Mouse (Mus musculus) embryonic facial prominence, embryonic 13.5 days (tissue): Measurements from ENCODE around the gene Lhfpl2. TPM values are rescaled to one million over a fixed set of nuclear protein-coding genes. Genes with fewer than 3 reads are reported as not detected.
A peak's percentile ranks its signal among the peaks of the same experiment; 100 is the strongest.

Experiments used
- ATAC-seq: fragments of 200-750 bp; cut with Nextera tagmentation; 2 replicates; pipeline ENCODE4 v1.8.0; 2017; ENCODE audit warnings: low read depth; ENCODE audit not compliant: insufficient number of reproducible peaks, insufficient read depth, low FRiP score, low TSS enrichment
- H3K27ac ChIP-seq: fragments of 300-500 bp; sonication (generic); 2 replicates; pipeline ENCODE4 v1.5.1; 2015; ENCODE audit warnings: moderate library complexity, mild to moderate bottlenecking, inconsistent platforms
- H3K27me3 ChIP-seq: fragments of 300-500 bp; sonication (generic); 2 replicates; pipeline ENCODE4 v1.6.1; 2015; ENCODE audit warnings: mild to moderate bottlenecking, inconsistent platforms
- H3K36me3 ChIP-seq: fragments of 300-500 bp; sonication (generic); 2 replicates; pipeline ENCODE4 v1.6.1; 2015; ENCODE audit warnings: mild to moderate bottlenecking, inconsistent platforms
- H3K4me1 ChIP-seq: fragments of 300-500 bp; sonication (generic); 2 replicates; pipeline ENCODE4 v1.6.1; 2015; ENCODE audit warnings: inconsistent platforms
- H3K4me2 ChIP-seq: fragments of 300-500 bp; sonication (generic); 2 replicates; pipeline ENCODE4 v1.6.1; 2015; ENCODE audit warnings: moderate library complexity, mild to moderate bottlenecking, inconsistent platforms
- H3K4me3 ChIP-seq: fragments of 300-500 bp; sonication (generic); 2 replicates; pipeline ENCODE4 v1.5.1; 2015; ENCODE audit warnings: mild to moderate bottlenecking, inconsistent platforms
- H3K9ac ChIP-seq: fragments of 300-500 bp; sonication (generic); 2 replicates; pipeline ENCODE4 v1.6.1; 2015; ENCODE audit warnings: mild to moderate bottlenecking, inconsistent platforms
- H3K9me3 ChIP-seq: fragments of 300-500 bp; sonication (generic); 2 replicates; pipeline ENCODE4 v1.6.1; 2016; ENCODE audit warnings: inconsistent platforms
- WGBS: fragments of 180-500 bp; shearing (Covaris S2); methylation state at CpG from one replicate; pipeline ENCODE4 v1.1.7; 2015; ENCODE audit warnings: mixed read lengths; 5-methylcytosine and 5-hydroxymethylcytosine counted together
- polyA plus RNA-seq: library from polyadenylated mRNA; unstranded; fragments of >200 nt; fragmentation: Nextera tagmentation; extraction: Ambion mirVana; gene quantifications from 2 replicates; pipeline ENCODE4 v1.2.1, GENCODE M21; 2015

Gene Lhfpl2
- polyA plus RNA-seq, 1 experiment from 2014 or later: 59.2 TPM

DNA sequence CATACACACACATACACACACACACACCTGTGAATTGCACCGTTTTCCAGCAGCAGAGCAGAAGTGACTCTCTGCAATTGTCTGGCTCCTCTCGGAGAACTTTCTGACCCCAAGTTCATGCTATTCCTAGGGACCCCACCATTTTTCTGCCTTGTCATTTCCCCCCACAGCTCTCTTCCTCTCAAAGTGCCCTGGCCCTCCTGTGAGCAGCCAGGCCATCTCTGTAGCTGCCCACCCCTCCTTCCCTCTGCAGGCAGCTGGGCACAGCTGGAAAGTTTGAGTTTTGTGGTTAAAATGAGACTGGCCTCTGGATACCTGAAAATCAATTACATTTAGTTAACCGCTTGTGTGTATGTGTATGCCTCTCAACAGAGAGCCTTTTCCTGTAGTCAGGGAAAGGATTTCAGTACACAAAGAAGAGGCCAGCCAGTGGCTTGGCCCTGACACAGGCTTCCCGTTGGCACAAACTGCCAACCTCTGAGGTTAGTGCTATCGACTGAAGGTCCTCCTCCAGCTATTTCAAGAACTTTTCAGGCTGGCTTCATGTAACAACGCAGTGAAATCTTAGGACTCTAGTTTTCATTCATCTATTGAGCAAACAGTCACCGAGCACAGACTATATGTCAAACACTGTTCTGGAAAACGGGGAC is 125.9 kb downstream of the Lhfpl2 start:
- no peaks in the 10 kb centered on the region for H3K27me3 ChIP-seq
- H3K4me3 ChIP-seq: no peak overlapping the region
- peaks cover 71% of the 10 kb centered on the region for H3K4me1 ChIP-seq
- H3K9me3 ChIP-seq: no peaks in the 10 kb centered on the region
- H3K4me2 ChIP-seq: no peak overlapping the region
- H3K9ac ChIP-seq: no peak overlapping the region
- no peak overlapping the region for H3K27ac ChIP-seq
- H3K36me3 ChIP-seq: 0 out of 2 replicates have a peak, but pooled peaks cover 3% of the 10 kb centered on the region
- 75% methylated on average over 8 of the region's 8 CpGs for WGBS
- ATAC-seq: no peak

DNA sequence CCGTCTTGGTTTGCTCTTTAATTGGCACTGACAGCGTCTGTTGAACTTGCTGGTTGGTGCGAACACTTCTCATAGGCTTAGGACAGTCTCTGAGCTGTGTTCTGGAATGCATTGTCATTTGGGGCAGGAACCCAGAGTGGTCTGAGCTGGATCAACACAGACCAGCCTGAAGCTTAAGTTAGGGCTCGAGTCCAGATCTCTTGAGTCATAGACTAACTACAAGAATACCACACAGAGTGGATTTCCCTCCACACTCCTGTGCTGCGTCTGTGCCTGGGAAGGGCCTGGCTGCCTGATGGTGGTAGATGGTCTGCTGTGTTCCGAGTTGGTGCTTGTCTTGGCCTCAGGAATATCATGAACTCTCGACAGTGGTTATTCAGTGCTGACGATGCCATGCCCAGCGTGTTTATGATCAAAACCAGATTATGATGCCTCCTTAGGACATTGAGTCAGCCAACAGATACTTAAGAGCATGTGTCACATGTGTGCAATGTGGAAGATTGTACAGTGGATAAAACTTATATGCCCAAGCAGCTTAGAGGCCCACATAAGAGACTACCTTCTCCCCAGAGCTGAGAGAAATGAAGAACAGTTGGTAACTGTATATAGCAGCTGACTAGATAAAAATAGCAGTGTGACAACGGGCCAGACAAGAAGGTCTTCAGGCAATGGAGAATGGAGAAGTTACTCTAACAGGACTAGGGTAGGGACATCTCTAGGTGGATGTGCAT is 127.3 kb downstream of the Lhfpl2 start:
- H3K4me1 ChIP-seq: peaks cover 63% of the 10 kb centered on the region
- H3K4me3 ChIP-seq: no peak overlapping the region
- WGBS: 69% methylated on average over 10 of the region's 10 CpGs
- H3K36me3 ChIP-seq: no peaks in the 10 kb centered on the region
- no peak overlapping the region for H3K4me2 ChIP-seq
- no peaks in the 10 kb centered on the region for H3K27me3 ChIP-seq
- no peak for ATAC-seq
- no peak overlapping the region for H3K9ac ChIP-seq
- H3K9me3 ChIP-seq: no peaks in the 10 kb centered on the region
- no peak overlapping the region; the same call in 1 of the 2 replicates for H3K27ac ChIP-seq

DNA sequence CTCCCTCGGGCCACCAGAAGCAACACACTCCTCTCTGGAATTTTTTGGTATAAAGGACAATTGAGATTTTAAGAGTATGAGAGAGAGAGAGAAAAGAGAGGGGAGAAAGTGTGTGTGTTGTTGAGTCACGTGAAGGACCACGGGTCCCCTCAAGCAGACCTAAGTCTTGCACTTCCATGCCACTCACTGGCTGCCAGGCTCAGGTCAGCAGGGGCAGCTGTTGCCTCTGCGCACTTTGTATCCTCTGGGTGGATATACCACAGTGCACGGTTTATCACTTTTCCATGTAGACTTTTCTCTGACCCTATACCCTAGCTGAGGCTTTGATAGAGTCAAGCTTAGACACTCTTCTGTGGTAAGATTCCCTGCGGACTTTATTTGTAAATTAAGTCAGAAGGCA is 128.0 kb downstream of the Lhfpl2 start:
- H3K4me2 ChIP-seq: no peak overlapping the region
- H3K27me3 ChIP-seq: no peaks in the 10 kb centered on the region
- H3K9me3 ChIP-seq: no peaks in the 10 kb centered on the region
- WGBS: 89% methylated on average over 5 of the region's 6 CpGs
- 0 out of 2 replicates have a peak overlapping the region, but pooled peaks have one; percentile 11 for H3K27ac ChIP-seq
- no peaks in the 10 kb centered on the region for H3K36me3 ChIP-seq
- peaks cover 60% of the 10 kb centered on the region for H3K4me1 ChIP-seq
- H3K4me3 ChIP-seq: no peak overlapping the region
- no peak overlapping the region for H3K9ac ChIP-seq
- ATAC-seq: no peak

DNA sequence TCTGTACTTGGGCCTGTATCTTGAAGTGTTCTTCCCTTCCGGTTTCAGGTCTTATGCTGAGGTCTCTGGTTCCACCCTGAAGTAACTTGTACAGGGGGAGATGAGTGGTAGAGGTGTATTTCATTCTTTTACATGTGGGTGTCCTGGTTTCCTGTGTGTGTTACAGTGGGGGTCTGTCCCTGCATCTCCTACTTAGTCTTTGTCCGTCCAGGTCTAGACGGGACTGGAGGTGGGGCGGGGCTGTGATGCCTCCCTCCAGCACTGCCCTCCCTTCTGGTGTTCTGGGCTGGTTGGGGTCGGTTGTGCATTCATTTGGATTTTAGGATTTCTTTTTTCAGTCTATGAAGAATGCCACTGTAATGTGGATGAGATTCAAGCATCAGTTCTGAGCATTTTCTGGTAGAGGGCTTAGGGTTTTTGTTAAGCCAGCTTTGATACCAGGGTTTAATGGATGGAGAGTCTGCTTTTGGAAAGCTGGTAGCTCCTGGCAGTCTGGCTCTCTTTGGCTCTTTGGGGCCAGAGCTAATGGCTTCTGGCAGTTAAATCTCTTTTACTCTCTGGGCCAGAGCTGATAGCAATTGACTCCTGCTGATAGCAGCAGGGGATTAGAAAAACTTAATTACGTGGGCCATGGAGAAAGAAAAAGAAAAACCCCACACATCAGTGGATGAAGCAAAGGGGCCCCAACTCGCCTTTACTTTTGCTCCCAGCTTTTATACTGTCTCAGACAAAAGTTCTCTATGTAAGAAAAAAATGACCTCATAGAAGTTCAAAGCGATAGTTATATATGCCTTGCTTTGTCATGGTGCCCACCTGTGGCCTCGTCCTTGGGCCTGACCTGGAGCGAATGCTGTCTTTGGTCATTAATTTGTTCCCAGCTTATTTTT is 130.8 kb downstream of the Lhfpl2 start:
- Histone ChIP-seq H3K4me1 (peaks cover 47% of the 10 kb centered on the region), H3K27me3 (no peaks in the 10 kb centered on the region), H3K27ac (no peak overlapping the region), H3K9me3 (no peaks in the 10 kb centered on the region), H3K36me3 (peaks cover 22% of the 10 kb centered on the region), H3K4me2 (no peak overlapping the region), H3K9ac (no peak overlapping the region), H3K4me3 (no peak overlapping the region)
- WGBS: 52% methylated on average over 10 of the region's 10 CpGs
- ATAC-seq: no peak

DNA sequence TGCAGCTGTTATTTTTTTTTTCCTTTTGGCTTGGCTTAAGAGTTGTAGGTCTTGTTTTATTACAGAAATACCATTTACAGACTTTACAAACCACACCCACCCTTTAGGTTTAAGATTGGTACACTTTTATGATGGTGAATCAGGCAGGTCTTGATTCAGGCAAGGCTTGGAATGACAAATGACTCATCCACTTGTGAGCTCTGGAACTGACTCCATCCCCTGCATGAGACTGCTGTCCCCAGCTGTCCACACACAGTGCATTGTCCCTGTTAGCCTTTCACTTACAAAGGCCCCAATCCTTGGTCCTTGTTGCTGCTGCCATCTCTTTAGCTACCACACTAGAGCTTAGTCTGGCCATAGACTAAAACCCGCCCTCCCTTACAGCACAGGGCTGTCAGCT is 132.8 kb downstream of the Lhfpl2 start:
- no peaks in the 10 kb centered on the region for H3K9me3 ChIP-seq
- WGBS: 91% methylated on average over 1 of the region's 1 CpGs
- H3K36me3 ChIP-seq: peaks cover 30% of the 10 kb centered on the region
- H3K27ac ChIP-seq: no peak overlapping the region
- H3K4me1 ChIP-seq: peaks cover 31% of the 10 kb centered on the region
- no peak overlapping the region for H3K4me2 ChIP-seq
- no peak for ATAC-seq
- no peak overlapping the region for H3K4me3 ChIP-seq
- no peaks in the 10 kb centered on the region for H3K27me3 ChIP-seq
- H3K9ac ChIP-seq: no peak overlapping the region

DNA sequence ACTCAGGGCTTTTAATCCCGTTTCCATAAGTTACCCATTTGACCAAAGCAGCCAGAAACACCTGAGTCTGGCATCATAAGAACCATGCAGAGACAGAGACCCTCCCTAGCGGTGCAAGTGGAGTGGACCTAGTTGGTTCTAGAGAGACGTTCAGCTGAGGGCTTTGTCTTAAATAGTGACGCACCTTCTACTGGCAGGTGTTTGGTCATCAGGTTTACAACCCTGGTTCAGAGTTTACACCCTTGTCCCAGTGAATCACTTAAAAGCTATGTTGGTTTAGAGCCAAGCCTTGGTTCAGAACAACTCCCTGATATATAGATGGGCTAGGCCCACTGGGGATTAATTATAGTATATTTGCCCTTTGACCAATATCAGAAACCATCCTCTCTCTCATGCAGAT is 135.6 kb downstream of the Lhfpl2 start:
- Histone ChIP-seq H3K27ac (no peak overlapping the region), H3K9me3 (no peaks in the 10 kb centered on the region), H3K36me3 (peaks cover 50% of the 10 kb centered on the region), H3K27me3 (no peaks in the 10 kb centered on the region), H3K4me2 (no peak overlapping the region), H3K9ac (no peak overlapping the region), H3K4me1 (peaks cover 7% of the 10 kb centered on the region), H3K4me3 (no peak overlapping the region)
- WGBS: 93% methylated on average over 4 of the region's 4 CpGs
- no peak for ATAC-seq

DNA sequence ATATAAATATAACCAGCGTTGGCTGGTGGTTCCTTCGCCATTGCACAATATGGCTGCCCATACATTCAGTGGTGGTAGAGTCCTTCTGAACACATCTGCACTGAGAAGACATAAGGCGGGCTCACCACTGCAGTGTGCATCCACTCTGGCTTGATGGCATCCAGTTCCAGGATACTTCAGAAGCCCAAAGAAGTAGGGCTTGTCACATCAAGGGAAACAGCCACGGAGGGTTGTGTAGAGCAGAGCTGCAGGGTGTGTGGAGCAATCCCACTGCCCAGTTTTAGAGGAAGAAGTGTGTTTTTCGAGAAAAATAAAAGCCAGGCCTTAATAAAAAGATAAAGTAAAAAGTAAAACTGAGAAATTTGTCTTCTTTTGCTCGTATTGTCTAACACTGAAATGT is 141.0 kb downstream of the Lhfpl2 start:
- H3K27ac ChIP-seq: no peak overlapping the region
- H3K9me3 ChIP-seq: no peaks in the 10 kb centered on the region
- no peak overlapping the region for H3K4me2 ChIP-seq
- H3K9ac ChIP-seq: no peak overlapping the region
- H3K4me1 ChIP-seq: no peaks in the 10 kb centered on the region; the same call in 1 of the 2 replicates
- H3K36me3 ChIP-seq: peaks cover 27% of the 10 kb centered on the region
- no peak overlapping the region for H3K4me3 ChIP-seq
- WGBS: 87% methylated on average over 6 of the region's 6 CpGs
- ATAC-seq: no peak
- no peaks in the 10 kb centered on the region for H3K27me3 ChIP-seq

DNA sequence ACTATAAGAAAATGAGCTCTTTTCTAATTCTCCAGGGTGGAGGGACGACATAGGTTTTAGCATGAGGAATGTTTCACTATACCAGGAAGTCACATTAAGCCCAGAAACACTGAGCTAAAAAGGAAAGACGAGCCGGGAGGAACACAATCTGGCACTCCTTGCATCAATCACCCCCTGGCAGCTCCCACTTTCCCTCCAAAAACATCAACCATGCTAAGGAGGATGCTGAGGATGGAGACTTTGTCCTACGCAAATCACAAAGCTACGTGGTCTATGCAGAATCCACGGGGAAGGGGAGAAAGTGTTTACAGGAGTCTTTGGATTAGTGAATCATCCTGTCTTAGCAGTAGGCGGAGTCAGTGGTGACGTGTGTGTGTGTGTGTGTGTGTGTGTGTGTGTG is 142.2 kb downstream of the Lhfpl2 start:
- no peak overlapping the region for H3K9ac ChIP-seq
- no peak overlapping the region for H3K4me2 ChIP-seq
- 57% methylated on average over 8 of the region's 8 CpGs for WGBS
- H3K9me3 ChIP-seq: no peaks in the 10 kb centered on the region
- no peaks in the 10 kb centered on the region for H3K27me3 ChIP-seq
- no peak for ATAC-seq
- peaks cover 25% of the 10 kb centered on the region for H3K36me3 ChIP-seq
- H3K27ac ChIP-seq: no peak overlapping the region
- no peak overlapping the region for H3K4me3 ChIP-seq
- H3K4me1 ChIP-seq: no peaks in the 10 kb centered on the region; the same call in 1 of the 2 replicates

DNA sequence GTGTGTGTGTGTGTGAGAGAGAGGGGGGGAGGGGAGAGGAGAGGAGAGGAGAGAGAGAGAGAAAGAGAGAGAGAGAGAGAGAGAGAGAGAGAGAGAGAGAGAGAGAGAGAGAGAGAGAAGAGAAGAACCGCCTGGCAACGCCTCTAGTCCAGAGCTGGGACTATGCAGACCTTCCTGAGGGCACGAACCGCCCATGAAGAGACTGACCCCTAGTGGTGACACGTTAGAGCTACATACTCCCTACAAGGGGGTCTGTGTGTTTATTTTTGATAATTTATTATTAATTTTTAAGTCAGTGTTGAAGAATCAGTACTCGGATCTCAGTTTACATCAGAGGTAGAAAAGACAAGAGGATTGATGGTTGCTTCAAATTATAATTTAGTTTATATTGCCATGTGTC is 147.6 kb downstream of the Lhfpl2 start:
- H3K4me1 ChIP-seq: no peaks in the 10 kb centered on the region
- peaks cover 24% of the 10 kb centered on the region for H3K36me3 ChIP-seq
- no peak overlapping the region for H3K4me2 ChIP-seq
- H3K27ac ChIP-seq: no peak overlapping the region
- no peak for ATAC-seq
- 8% methylated on average over 6 of the region's 6 CpGs for WGBS
- H3K9ac ChIP-seq: no peak overlapping the region
- no peak overlapping the region for H3K4me3 ChIP-seq
- no peaks in the 10 kb centered on the region for H3K27me3 ChIP-seq
- peaks cover 4% of the 10 kb centered on the region; the same call in 1 of the 2 replicates for H3K9me3 ChIP-seq

DNA sequence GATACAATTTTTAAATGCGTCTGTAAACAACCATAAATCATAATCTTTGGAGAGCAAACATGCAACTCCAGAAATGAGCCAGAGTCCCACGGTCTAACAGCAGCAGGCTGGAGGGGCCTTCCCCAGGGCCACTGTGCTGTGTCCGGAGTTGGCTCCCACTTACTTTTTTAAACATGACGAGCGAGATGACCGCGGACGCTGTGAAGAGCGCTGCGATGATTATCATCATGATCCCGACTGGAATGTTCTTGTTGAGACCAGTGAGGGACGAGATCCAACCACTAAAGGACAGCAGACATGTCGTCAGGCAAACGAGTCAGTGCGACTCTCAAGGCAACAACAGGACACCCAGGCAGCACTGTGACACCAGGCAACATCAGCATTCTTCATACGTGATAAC is 150.4 kb downstream of the Lhfpl2 start:
- WGBS: 95% methylated on average over 16 of the region's 16 CpGs
- peaks cover 4% of the 10 kb centered on the region; the same call in 1 of the 2 replicates for H3K9me3 ChIP-seq
- no peak overlapping the region for H3K4me2 ChIP-seq
- H3K9ac ChIP-seq: no peak overlapping the region
- H3K27ac ChIP-seq: no peak overlapping the region
- no peak for ATAC-seq
- peaks cover 24% of the 10 kb centered on the region for H3K36me3 ChIP-seq
- H3K4me3 ChIP-seq: no peak overlapping the region
- no peaks in the 10 kb centered on the region for H3K27me3 ChIP-seq
- H3K4me1 ChIP-seq: peaks cover 12% of the 10 kb centered on the region

DNA sequence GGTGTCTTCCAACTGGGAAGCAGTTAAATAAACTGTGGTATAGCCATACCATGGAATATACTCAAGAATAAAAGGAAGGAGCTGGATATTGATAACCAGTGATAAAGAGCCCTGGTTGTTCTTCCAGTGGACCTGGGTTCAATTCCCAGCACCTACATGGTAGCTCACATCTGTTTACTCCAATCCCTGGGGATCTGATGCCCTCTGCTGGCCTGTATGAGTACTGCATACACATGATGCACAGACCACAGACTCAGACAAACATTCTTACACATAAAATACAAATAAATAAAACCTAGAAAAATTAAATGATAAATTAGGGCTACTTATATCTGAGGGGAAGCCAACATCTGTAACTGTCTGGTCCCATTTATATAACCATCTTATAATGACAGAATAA is 151.3 kb downstream of the Lhfpl2 start:
- peaks cover 4% of the 10 kb centered on the region; the same call in 1 of the 2 replicates for H3K9me3 ChIP-seq
- H3K27ac ChIP-seq: no peak overlapping the region
- ATAC-seq: no peak
- H3K9ac ChIP-seq: no peak overlapping the region
- H3K27me3 ChIP-seq: no peaks in the 10 kb centered on the region
- no peak overlapping the region for H3K4me3 ChIP-seq
- H3K4me1 ChIP-seq: peaks cover 12% of the 10 kb centered on the region
- peaks cover 23% of the 10 kb centered on the region for H3K36me3 ChIP-seq
- H3K4me2 ChIP-seq: no peak overlapping the region
